Mouse (Mus musculus) c-Kit-positive CD71-negative TER-119-negative erythroid progenitor cells, embryonic 14.5 days (primary cell): Measurements from ENCODE around the gene Tbc1d19.
A peak's percentile ranks its signal among the peaks of the same experiment; 100 is the strongest.

ENCODE experiments used
- DNase-seq: peaks from one replicate; pipeline ENCODE4 v3.0.0-alpha.2; 2013; ENCODE audit warnings: low read depth

Gene Tbc1d19

DNA sequence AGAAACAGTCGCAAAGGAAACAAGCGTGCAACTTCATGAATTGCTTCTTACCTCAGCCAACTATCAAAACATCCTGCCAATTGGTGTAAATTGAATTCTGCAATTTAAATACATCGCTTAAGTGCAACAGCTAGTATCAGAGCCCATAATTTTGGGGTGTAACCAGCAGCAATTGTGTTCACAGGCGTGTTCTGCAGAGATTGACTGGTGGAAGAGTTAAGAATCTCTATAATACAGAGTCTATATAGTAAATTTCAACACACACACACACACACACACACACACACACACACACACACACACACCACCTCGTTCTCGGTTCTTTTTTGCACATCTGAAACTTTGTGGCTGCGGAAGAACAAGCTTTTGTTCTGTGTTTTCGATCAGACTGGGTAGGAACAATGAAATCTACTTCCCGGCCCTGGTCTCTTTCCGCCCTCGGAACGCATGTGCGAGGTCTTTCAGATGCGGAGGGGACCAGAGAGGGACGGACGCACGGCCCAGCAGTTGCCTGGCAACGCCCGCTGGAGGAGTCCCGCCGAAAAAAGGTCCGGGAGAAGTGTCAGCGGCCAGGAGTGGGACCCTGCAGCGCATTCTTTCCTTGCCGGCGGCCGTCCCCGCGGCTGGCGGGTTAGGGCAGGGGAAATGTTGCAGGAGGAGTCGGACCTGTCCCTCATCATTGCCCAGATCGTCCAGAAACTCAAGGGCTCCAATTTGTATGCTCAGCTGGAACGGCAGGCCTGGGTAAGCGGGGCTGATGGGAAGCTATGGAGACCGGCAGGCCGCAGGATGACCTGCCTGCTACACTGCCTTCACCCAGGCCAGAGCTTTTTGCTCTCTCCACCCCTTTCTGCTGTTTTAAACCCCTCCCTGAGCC lies at the start of gene Tbc1d19:
Gene Tbc1d19, plus strand, starts transcription at position 492 of the 877 bp plus-strand sequence.
- peak; percentile 53 for DNase-seq

DNA sequence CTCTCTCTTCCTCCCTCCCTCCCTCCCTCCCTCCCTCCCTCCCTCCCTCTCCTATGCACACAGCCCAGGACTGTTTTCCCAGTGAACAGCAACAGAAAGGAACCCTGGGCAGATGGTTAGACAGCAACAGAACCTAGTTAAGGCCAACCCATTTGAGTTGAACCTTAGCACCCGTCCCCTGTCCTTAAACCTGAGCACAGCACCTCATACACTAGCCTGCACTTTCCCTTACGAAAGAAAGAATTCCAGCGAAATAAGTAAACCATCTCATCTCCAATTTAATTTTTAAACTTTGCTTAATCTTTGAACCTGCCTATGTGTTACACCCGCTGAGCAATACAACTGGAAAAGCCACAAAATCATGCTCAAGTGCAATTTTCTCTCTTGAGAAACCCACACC lies 49.5 kb upstream of the Tbc1d19 start:
- DNase-seq, result no peak

DNA sequence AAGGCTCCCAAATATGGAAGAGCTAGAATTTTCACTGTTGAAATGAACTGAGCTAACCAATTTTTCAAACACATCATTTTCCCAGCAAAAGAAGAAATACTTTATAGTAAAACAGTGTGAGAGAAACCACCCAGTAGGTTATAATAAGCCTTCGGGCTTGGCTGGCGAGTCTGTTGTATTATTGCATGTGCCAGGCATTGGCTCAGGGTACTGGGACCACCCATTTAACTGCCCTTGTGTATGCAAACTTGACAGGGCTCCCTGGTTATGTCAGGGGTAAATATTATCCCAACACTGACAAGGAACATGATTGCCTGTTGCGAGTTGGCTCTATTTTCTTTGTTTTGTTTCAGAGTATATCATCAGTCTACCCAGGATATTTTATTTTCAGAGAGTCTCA lies 48.5 kb upstream of the Tbc1d19 start:
- DNase-seq, result no peak

DNA sequence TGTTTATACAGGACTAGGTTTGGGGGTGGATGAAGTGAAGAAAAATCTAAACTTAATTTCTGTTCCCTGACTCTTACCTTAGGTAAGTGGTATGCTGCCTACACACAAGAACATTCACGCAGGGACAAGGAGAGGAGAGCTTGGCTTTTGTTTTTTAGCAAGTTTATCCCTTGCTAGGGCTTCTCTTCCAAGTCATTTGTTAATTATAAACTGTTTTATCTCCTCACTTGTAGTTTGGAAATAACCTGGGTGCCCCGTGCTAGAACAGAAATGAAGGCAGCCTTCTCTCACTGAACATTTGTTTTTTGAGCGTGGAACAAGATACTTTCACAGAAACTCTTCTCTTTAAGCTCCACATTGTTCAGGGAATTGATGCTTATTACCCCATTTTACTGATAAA lies 48.1 kb upstream of the Tbc1d19 start:
- DNase-seq, result no peak

DNA sequence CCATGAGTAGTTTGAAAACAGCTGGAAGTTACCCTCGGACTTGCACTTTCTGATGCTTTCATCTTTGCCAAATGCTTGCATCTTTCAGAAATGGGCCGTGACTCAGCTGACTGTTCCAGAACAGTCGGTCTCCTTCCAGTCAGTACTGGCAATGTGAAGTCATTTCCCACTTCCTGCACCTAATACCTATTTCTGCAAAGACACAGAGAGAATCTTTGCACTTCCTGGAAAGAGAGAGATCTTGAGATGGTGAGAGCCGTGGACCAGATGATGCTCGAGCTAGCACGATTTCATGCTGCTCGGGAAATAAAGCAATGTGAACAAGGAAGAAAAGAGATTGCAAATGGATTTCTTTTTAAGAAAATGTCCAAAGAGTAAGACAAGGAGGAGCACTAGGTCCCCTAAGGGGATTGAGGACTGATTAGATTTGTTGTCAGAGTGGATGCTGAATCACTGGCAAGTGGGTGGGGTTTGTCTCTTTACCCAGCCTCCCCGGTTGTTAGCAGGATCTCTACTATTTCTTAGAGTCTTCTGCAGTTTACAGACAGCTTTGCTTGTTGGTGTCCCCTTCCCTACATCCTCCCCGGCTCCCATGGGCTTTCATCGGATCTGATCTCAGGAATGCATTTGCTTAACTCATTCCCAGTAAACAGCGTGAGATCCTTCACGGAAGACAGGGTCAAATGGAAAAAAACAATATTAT lies 24.4 kb upstream of the Tbc1d19 start:
- DNase-seq, result no peak

DNA sequence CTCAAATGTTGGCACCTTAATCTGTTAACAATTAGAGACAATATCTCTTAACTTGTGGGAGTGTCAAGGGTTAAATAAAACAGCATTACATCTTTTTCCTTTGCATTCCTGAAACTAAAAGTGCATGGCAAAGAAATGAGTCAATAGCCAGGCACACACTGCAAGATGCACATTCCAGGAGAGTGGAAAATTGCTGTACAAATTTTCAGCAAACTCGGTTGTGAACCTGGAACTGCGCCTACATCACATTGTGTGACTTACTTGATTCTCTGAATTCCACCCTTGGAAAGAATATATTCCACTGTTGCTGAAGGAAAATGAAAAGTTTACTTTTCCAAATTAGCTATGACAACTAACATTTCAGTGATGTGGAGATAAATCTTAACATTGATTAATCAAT lies 8.0 kb upstream of the Tbc1d19 start:
- DNase-seq, result no peak

DNA sequence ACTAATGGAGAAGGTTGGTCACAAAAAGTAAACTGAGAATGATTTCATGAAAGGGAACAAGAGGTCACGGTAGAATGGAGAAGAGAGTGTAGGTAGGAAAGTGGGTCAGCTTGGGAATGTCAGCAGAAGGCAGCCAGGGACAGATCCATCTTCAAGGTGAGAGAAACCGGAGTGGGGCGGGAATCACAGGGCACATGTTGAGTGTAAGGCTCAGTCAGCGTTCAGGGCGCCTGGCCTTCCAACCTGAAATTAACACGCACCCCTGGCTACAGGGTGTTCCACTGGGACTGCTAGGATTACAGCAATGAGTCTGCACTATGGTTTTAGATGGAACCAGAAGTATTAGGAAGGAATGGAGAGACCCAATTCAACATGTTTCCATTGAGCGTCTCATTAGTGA lies 10.3 kb downstream of the Tbc1d19 start:
- no peak for DNase-seq

DNA sequence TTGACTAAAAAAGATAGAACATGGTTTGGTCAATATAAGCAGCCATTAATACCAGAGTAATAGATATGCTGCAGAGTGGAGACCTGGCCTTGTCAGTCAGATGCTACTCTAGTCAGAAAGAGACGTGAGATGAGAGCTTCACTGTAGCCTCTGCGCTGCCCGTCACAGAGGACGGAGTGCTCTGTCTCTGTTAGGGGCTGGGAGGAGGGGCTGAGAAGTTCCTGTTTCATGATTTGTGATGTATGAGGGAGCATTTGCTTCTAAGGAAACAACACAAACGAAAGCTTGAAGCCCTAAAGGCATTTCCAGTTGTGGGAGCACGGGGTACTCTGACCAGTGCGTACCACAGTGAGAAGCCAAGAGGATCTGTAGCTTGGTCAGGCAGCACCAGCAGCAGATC lies 16.5 kb downstream of the Tbc1d19 start:
- DNase-seq, result no peak

DNA sequence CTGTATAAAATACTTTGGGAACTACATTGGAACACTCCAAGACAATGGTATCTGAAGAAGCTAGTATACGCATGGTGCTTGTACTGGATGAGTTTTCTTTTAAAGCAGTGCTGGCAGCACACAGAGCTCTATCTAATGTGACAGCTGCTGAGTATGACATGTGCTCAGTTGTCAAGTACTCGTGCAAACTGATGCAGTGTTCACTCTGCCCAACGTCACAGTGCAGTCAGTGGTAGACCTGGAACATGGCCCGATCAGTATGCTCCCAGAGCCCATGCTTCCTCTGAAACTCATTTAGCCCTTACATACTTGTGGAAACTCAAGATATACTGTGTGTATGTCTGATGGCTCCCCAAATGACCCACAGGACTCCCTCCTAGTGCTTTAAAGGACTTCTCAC lies 25.1 kb downstream of the Tbc1d19 start:
- DNase-seq, result no peak

DNA sequence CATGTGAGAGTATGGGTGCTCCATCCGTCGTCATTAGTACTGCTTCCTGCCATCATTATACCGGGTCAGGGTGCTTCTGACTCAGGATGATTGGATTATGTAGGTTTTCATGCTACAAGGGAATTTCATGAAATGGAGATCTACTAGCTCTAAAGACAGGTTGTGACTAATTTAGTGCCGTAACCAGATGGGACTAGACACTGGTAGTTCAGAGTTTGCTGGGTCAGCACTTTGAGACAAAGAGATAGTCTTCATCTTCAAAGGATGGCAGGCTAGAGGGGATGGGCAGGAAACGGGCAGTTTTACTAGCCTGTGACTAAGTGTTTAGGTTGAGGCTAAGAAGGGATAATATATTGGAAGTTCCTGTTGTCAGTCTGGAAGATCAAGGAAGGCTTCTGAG lies 31.9 kb downstream of the Tbc1d19 start:
- DNase-seq, result no peak

DNA sequence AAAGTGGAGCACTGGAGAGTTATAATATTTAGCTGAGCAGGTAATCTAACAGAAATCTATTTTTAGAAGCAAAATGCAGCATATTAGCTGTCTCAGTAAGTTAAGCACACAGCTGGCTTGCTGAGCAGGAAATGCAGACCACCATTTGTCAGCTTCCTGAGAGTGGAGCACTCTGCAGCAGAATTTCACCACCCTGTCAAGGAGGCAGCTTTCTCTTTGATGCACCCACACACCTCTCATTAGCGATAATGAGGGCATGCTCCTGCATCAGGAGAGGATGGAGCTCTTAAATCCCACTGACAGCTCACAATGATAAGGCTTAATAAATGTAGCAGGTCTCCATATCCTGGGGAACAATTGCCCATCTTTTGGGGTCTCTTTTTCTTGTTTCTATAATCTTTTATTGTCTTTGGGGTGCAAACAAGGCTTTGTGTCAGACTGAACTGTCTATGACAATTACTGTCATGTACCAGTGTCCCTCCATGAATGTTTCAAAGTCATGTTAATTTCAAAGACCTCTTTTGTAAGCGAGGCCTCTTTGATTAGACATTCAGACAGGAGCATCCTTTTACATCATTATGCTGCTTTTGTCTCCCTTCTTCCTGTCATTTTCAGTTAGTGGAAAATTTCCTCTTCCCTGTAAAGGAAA lies 39.0 kb downstream of the Tbc1d19 start:
- no peak for DNase-seq

DNA sequence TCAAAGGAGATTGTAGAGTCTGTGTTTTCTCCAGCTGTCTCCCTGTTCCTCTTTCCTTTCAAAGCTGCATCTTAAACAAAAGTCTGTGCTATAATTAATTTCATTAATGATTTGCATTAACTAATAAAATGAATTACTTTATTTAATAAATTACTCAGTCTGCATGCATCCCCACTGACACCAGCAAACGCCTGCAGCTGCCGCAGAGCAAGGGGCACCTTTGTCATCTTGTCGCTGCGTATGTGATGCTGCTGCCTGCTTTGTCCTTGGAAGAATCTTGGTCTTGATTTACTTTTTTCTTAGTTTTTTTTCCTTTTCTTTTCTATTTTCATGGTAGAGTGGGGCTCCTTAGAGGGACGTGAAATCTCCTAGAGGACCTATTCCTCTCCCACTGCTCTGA lies 43.2 kb downstream of the Tbc1d19 start:
- no peak for DNase-seq

DNA sequence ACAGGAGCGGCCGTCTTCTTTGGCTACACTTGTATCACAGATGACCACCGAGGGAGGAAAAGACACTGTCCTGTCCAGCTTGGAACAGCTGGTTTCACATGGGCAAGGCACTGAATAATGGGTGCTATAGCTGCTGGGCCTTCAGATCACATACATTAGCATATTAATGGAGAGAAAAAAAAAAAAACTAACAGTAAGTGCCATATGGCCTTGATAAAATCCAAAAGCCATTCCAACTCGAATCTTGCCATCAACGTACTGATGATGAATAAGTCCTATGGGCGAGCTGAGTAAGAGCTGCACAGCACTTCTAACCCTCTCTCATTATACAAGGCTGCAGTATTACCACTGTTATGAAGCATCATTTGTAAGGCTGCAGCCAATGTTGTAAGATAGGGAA lies 45.2 kb downstream of the Tbc1d19 start:
- DNase-seq, result no peak

DNA sequence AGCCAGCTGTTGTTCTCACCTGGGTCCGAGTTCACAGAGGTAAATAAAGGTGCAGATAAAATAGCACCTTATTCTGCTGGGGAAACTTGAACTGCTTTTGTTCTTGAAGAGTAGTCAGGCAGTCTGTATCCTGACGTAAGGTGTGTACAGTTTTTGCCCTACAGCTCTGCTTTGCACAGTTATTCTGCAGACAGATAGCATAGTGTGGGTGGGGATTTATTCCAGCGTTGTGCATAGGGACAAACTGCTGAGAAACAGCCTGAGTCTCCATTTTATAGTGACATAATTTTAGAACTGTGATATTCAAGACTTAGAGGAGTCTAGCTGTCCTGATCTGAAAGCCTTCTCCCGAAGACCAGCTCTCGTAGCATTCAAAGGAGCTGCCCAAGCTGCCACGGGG lies 46.6 kb downstream of the Tbc1d19 start:
- DNase-seq, result no peak

DNA sequence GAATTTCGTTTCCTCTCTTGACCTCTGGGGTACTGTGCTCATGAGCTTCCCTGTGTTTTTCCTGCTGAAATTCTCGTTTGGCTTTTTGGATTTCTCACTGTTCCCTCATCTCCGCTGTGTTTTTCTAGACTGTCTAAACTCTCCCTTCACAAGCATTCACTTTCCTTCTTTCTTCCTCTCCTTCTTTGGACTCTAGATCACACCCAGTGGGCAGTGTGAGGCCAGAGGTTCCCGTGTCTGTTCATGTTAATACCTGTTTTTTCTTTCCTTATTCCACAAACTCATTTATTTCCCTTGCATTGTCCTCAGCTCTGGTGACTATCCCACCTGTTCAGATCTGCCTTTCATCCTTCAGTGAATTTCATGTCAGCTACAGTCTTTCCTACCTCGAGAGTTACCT lies 55.7 kb downstream of the Tbc1d19 start:
- DNase-seq, result no peak

DNA sequence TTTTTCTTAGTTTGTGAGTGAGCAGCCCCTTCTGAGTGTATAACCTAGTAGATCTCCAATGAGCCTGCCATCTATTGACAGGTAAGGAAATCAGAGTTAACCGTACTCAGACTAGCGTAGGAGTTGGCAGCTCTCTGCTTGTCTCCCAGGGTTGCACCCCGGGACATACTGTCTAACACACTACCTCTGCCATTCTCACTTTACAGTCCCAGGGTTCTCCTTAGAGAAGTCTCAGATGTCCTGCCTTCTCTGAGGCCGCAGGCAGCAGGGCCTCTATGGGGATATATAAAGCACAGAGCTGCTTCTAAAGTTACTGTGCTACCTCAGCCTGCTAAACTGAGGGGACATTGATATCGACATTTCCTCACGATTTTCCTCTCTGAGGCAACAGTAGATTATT lies 56.6 kb downstream of the Tbc1d19 start:
- DNase-seq, result no peak

DNA sequence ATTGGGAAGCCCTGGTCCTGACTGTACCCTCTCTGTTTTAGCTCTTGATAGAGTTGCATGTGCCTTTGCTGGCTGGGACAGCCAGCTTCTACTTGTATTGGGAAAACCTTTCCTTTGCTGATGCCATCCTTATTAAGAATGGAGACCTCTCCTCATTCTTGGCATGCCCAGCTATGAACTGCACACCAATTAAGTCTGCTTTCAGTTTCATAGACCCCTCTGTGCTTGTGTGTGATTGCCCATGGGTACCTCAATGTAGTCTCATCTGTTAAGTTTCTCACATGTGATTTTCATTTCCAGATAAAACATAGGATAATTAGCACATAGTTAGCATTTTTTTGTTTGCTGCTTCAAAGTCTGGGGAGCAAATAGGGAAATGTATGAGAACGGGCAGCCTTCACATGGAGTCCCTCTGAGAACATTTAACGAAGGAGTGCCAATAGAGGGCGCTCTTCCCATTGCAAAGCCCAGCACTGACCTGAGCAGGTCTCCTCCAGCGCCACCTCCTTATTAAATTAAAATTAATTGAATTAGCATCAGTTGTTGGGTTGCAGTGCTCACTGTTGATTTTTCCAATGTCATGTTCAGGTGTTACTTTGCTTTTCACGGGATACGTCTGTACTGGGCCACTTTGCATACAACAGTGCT lies 62.4 kb downstream of the Tbc1d19 start:
- peak; percentile 56 for DNase-seq

DNA sequence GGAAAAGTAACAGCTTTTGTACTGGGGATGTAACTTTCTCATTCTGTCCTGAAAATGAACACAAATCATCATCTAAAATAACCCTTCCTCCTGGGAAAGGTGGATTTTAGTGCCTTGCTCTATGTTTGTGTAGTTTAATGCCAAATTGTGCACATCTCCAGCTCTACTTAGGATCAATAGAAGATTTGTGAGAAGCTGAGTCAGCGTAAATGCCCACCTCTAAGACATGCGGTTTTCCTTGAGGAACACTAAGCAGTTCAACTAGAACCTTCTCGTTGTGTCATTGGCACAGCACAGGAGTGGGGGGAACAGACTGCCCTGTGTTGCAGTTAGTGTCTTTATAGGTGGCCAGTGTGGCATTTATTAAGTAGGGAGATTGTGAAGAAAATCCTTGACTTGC lies 65.6 kb downstream of the Tbc1d19 start:
- DNase-seq, result no peak

DNA sequence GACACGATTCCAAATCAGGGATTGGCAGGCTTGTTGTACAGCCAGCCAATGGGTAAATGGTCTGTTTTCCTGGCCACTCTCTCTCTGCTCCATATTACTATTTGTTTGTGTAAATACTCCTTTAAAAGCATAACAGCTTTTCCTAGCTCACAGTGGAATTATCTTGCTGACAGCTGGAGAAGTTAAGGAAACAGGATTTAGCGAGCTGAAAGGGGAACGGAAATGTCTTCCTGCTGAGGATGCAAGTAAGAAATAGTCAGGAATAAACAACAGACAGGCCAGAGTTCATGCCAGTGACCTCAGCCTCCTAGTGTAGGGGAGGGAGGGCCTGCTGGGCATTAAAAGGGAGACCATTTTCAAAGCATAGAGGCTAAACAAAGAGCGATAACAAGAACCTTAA lies 71.3 kb downstream of the Tbc1d19 start:
- DNase-seq, result no peak

DNA sequence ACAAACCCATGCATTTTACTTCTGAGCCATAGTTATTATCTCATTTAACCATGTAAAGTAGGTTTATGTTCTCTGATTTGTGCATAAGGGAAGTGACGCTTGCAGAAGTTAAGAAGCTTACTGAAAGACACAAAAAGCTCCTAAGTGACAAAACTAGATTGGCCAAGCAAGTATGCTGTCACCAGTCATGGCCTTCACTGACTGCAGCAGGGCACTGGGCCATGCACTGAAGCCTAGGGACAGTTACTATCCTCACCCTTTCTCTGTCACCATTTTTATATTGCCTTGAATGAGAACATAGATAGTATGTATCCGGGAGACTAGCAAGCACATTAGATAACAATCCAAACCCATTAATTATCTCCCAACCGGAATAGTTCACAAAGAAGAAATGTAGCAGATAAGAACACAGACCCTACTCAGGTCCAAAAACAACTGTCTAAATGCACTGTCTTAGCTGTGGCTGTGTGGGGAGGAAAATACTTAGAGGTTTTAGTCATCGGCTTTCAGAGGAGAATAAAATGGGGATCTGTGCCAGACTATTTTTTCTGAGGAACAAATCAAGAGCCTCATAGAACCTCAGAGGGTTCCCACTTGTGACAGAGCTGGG lies 72.1 kb downstream of the Tbc1d19 start:
- no peak for DNase-seq

DNA sequence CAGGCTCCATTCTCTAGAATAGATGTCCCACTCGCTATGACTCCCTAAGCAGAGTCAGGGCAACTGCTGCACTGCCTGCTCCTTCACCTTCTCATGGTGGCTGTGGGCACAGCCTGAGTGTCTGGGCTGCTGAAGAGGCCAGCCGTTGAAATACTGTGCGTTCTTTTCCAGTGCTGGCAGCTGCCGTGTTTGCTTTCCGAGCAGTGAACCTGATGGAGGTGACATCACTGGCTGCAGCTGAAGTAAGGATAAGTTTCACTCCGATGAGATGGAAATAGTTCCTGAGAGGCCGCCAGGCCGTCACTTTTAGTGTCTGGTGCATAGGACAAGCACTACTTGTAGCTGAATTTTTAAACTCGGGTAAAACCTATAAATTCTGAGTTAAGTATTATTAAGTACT lies 92.0 kb downstream of the Tbc1d19 start:
- DNase-seq, result no peak

DNA sequence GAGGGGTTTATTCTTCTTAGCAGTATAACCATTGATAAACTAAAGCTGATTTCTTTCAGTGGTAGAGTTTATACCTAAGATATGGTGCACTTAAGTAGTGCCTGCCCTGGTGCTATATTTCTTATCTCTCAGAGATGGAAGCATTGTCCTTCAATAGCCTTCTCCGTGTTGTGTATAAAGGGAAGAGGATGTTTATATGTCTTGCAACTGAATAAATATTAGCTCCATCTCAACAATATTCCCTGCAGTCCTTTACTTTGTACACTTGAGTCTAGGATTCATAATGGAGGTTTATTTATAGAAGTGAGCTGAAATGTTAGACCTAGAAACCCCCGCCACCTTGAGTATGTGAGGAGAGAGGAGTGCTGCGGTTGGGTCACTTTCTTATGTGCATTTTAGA lies 93.4 kb downstream of the Tbc1d19 start:
- no peak for DNase-seq
